Mouse (Mus musculus) hindbrain, embryonic 14.5 days (tissue): Measurements from ENCODE around the gene Itih4. TPM values are rescaled to one million over a fixed set of nuclear protein-coding genes. Genes with fewer than 3 reads are reported as not detected.

ENCODE experiments used
- ATAC-seq: fragments of 200-750 bp; cut with Nextera tagmentation; 2 replicates; pipeline ENCODE4 v1.8.0; 2017; ENCODE audit warnings: moderate number of reproducible peaks, mild to moderate bottlenecking, moderate TSS enrichment, moderate library complexity; ENCODE audit not compliant: low FRiP score
- DNase-seq: peaks from one replicate; pipeline ENCODE4 v3.0.0-alpha.2; 2015; ENCODE audit warnings: low spot score
- H3K27ac ChIP-seq: fragments of 300-500 bp; sonication (generic); 2 replicates; pipeline ENCODE4 v1.5.1; 2014; ENCODE audit warnings: mild to moderate bottlenecking, moderate library complexity
- H3K27me3 ChIP-seq: fragments of 300-500 bp; sonication (generic); 2 replicates; pipeline ENCODE4 v1.6.1; 2014; ENCODE audit warnings: mild to moderate bottlenecking, low read length, mixed read lengths; ENCODE audit not compliant: control insufficient read depth, insufficient read depth
- H3K36me3 ChIP-seq: fragments of 300-500 bp; sonication (generic); replicated peaks from 2 replicates; pipeline ENCODE4 v1.6.1; 2014; ENCODE audit not compliant: control insufficient read depth, insufficient read depth
- H3K4me1 ChIP-seq: fragments of 300-500 bp; sonication (generic); replicated peaks from 2 replicates; pipeline ENCODE4 v1.6.1; 2014; ENCODE audit warnings: antibody characterized with exemption, low read length, mixed read lengths; ENCODE audit not compliant: control insufficient read depth, insufficient read depth
- H3K4me2 ChIP-seq: fragments of 300-500 bp; sonication (generic); replicated peaks from 2 replicates; pipeline ENCODE4 v1.6.1; 2014; ENCODE audit warnings: mild to moderate bottlenecking, moderate library complexity
- H3K4me3 ChIP-seq: fragments of 300-500 bp; sonication (generic); replicated peaks from 2 replicates; pipeline ENCODE4 v1.5.1; 2014; ENCODE audit warnings: mild to moderate bottlenecking, low read length
- H3K9ac ChIP-seq: fragments of 300-500 bp; sonication (generic); 2 replicates; pipeline ENCODE4 v1.6.1; 2014
- H3K9me3 ChIP-seq: fragments of 300-500 bp; sonication (generic); 2 replicates; pipeline ENCODE4 v1.6.1; 2016; ENCODE audit warnings: low read length; ENCODE audit not compliant: control insufficient read depth
- WGBS: fragments of 180-500 bp; shearing (Covaris S2); extraction: QIAGEN DNeasy Blood & Tissue Kit; methylation state at CpG from one replicate; pipeline ENCODE4 v1.1.7; 2014; 5-methylcytosine and 5-hydroxymethylcytosine counted together
- polyA plus RNA-seq: library from polyadenylated mRNA; unstranded; fragments of >200 nt; fragmentation: Nextera tagmentation; extraction: Ambion mirVana; gene quantifications from 2 replicates; pipeline ENCODE4 v1.2.1, GENCODE M21; 2014

Itih4 gene
- polyA plus RNA-seq, 1 experiment from 2014 or later: not detected

DNA sequence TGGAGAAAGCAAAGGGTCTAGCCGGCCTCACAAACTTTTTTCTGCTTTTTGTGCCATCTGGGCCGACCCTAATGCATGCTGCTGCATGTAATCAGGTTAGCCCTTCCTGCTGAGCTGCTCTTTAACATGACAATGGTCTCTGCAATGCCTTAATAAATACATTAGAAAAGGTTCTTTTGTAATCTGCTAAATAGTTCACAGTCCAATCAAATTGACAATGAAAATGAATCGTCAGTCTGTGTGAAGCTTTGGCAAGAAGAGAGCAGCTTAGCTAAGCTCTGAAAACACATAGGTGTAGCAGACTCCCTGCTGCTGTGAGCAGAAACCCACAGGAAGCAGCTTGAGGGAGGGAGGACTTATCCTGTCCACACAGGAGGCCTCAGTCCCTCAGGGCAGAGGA is 13.7 kb downstream of the Itih4 start:
- Histone ChIP-seq H3K9ac (no peak overlapping the region), H3K4me2 (no peak overlapping the region), H3K9me3 (0 out of 2 replicates have a peak, but pooled peaks cover 6% of the 10 kb centered on the region), H3K27me3 (no peaks in the 10 kb centered on the region), H3K36me3 (no peaks in the 10 kb centered on the region), H3K4me1 (no peaks in the 10 kb centered on the region), H3K27ac (no peak overlapping the region), H3K4me3 (no peak overlapping the region)
- ATAC-seq (no peak), DNase-seq (no peak)
- 21% methylated on average over 3 of the region's 3 CpGs for WGBS

DNA sequence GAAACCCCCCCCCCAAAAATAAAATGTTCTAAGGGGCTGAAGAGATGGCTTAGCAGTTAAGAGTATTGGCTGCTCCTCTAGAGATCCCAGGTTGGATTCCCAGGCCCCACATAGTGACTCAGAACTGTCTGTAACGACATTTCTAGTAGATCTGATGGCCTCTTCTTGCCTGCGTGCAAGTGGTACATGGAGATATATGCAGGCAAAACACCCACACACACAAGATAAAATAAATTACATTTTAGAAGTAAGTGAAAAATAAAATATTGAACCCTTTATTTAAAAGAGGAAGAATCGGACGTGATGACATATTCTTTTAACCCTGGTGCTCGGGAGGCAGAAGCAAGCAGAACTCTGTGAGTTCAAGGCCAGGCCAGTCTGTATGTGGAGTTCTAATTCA is 16.4 kb downstream of the Itih4 start:
- 91% methylated on average over 5 of the region's 5 CpGs for WGBS
- no peaks in the 10 kb centered on the region for H3K27me3 ChIP-seq
- no peak for ATAC-seq
- H3K9ac ChIP-seq: no peak overlapping the region
- DNase-seq: no peak
- no peaks in the 10 kb centered on the region for H3K4me1 ChIP-seq
- H3K4me2 ChIP-seq: no peak overlapping the region
- H3K36me3 ChIP-seq: no peaks in the 10 kb centered on the region
- no peak overlapping the region for H3K27ac ChIP-seq
- H3K4me3 ChIP-seq: no peak overlapping the region
- H3K9me3 ChIP-seq: 0 out of 2 replicates have a peak, but pooled peaks cover 6% of the 10 kb centered on the region

DNA sequence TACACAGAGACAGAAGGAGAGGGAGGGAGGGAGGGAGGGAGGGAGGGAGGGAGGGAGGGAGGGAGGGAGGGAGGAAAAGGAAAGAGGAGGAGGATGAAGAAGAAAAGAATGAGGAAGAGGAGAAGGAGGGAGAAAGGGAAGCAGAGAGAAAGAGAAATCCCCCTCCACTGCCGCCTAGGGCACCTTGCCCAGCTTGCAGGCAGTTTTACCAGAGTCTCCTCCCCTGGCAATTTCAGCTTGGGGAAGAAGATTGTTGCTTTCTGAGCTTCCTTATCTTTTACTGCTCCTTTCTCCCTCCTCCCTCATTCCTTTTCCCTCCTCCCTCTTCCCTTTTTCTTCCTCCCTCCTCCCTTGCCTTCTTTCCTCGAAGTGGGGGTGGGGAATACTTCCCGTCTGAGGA is 16.8 kb downstream of the Itih4 start:
- Histone ChIP-seq H3K36me3 (no peaks in the 10 kb centered on the region), H3K4me2 (no peak overlapping the region), H3K4me1 (no peaks in the 10 kb centered on the region), H3K27me3 (no peaks in the 10 kb centered on the region), H3K9me3 (0 out of 2 replicates have a peak, but pooled peaks cover 6% of the 10 kb centered on the region), H3K9ac (no peak overlapping the region), H3K27ac (no peak overlapping the region), H3K4me3 (no peak overlapping the region)
- no peak for DNase-seq
- 79% methylated on average over 3 of the region's 3 CpGs for WGBS
- no peak for ATAC-seq

DNA sequence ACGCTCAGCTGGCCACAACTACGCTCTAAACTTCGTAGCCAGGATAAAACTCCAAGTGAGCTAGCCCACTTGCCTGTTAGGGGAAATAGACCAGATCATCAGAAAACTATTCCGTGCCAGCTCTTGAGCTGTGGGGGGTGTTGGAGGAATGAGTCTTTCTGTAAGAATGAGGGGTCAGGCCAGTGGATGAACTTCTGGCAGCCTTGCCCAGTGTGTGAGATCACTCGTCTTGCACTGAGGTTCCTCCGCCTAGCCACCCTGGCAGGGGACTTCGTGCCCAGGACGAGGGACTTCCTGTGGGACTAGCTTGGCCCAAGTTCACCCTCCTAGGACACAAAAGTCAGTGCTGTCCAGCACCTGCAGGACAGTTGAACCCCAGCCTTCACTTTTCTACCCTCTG is 18.0 kb downstream of the Itih4 start:
- 82% methylated on average over 8 of the region's 8 CpGs for WGBS
- H3K36me3 ChIP-seq: no peaks in the 10 kb centered on the region
- H3K27ac ChIP-seq: no peak overlapping the region
- no peaks in the 10 kb centered on the region for H3K4me1 ChIP-seq
- no peaks in the 10 kb centered on the region for H3K27me3 ChIP-seq
- ATAC-seq (no peak), DNase-seq (no peak)
- no peak overlapping the region for H3K9ac ChIP-seq
- H3K9me3 ChIP-seq: 0 out of 2 replicates have a peak, but pooled peaks cover 4% of the 10 kb centered on the region
- H3K4me3 ChIP-seq: no peak overlapping the region
- H3K4me2 ChIP-seq: no peak overlapping the region

DNA sequence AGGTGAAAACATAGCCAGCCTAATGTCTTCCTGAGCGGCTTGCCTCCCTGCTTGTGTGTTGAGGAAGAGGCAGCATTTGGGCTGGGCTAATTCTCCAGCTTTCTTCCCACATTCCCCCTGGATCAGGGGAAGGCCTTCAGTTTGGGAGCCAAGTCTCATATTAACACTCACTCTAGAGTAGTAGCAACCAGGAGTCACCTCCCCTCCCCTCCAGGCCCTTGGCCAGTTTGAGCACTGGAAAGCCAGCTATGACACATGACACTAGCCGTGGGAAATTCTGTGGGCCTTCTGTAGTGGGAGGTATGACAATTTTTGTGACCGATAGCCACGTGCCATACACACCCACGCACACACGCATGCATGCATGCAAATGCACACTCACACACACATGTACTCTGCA is 19.7 kb downstream of the Itih4 start:
- ATAC-seq: no peak
- Histone ChIP-seq H3K4me2 (no peak overlapping the region), H3K9me3 (no peaks in the 10 kb centered on the region), H3K27ac (no peak overlapping the region), H3K9ac (no peak overlapping the region), H3K4me1 (no peaks in the 10 kb centered on the region), H3K4me3 (no peak overlapping the region), H3K36me3 (no peaks in the 10 kb centered on the region), H3K27me3 (no peaks in the 10 kb centered on the region)
- WGBS: 92% methylated on average over 6 of the region's 6 CpGs
- DNase-seq: no peak

DNA sequence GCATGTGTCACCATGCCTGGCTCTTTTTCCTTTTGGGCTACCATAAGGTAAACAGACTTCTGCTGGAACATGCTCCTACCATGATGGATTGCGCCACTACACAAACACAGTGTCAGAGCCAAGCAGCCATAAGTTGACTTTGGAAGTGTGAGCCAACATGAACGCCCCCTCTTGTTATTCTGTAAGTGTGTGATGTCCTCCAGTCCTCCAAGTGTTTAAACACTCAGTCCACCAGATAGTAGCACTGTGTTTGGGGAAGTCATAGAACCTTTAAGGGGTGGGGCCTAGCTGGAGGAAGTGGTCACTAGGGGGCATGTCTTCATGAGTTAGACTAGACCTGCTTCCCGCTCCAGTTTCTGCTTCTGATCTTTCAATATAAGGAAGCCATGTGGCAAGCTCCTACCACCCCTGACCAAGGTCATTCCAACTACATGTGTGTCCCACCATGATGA is 21.6 kb downstream of the Itih4 start:
- Histone ChIP-seq H3K4me1 (no peaks in the 10 kb centered on the region), H3K4me3 (no peak overlapping the region), H3K9me3 (no peaks in the 10 kb centered on the region), H3K4me2 (no peak overlapping the region), H3K27me3 (no peaks in the 10 kb centered on the region), H3K27ac (no peak overlapping the region), H3K9ac (no peak overlapping the region), H3K36me3 (no peaks in the 10 kb centered on the region)
- DNase-seq (no peak), ATAC-seq (no peak)
- 95% methylated on average over 3 of the region's 3 CpGs for WGBS

DNA sequence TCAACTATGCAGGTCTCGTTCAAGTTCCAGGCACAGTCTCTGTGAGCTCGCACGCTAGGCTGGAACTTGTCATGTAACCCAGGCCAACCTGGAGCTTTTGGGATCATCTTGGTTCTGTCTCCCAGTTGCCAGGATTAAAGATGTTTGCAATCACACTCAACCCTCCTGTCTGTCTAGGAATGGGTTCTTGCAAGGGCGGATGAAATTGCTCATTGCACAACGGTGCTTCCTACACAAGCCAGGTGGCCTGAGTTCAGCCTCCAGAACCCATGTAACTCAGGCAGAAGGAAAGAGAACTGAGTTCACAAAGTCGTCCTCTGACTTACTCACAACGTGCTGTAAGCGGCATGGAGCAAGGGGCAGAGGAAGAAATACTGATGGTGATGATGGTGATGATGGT is 24.9 kb downstream of the Itih4 start:
- no peak for DNase-seq
- Histone ChIP-seq H3K9ac (no peak overlapping the region), H3K4me3 (no peak overlapping the region), H3K9me3 (no peaks in the 10 kb centered on the region), H3K4me1 (no peaks in the 10 kb centered on the region), H3K4me2 (no peak overlapping the region), H3K27me3 (no peaks in the 10 kb centered on the region), H3K27ac (no peak overlapping the region), H3K36me3 (no peaks in the 10 kb centered on the region)
- 91% methylated on average over 8 of the region's 8 CpGs for WGBS
- no peak for ATAC-seq

DNA sequence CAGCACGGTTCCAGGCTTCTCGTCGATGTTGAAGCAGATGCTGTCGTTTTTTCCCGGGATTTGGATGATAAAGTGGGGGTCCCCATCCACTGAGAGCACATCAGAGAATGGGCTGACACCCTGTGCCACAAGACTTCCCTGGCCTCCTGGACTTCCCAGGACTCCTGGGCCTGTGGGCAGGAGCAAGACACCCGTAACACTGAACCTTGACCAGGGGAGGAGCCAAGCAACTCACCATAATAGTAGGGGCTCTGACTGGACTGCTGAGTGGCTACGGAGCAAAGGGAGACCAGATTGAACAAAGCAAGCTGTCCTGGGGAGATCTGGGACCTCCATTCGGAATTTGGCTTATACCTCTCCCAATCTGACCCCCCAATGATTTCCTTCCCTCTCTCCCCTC is 26.4 kb downstream of the Itih4 start:
- Histone ChIP-seq H3K9me3 (no peaks in the 10 kb centered on the region), H3K27me3 (no peaks in the 10 kb centered on the region), H3K36me3 (no peaks in the 10 kb centered on the region), H3K27ac (no peak overlapping the region), H3K4me3 (no peak overlapping the region), H3K9ac (no peak overlapping the region), H3K4me1 (no peaks in the 10 kb centered on the region), H3K4me2 (no peak overlapping the region)
- ATAC-seq (no peak), DNase-seq (no peak)
- WGBS: 85% methylated on average over 8 of the region's 8 CpGs

DNA sequence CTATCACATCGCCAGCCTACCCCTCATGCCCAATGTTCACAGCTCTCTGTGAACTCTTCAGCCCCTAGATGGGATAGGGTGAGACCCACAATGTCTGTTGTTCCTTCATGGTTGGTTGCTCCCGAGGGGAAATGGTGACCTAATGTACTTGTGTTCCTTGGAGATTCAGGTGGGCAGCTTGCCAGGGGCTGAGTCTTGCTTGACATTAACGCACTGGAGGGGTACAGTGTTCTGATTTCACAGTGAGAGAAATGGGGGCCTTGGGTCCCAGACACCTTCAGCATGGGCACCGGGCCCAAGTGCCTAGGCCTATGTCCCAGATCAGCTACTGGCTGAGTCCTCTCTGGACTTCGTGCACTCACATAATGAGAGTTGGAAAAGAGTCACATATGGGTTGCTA is 27.1 kb downstream of the Itih4 start:
- Histone ChIP-seq H3K36me3 (no peaks in the 10 kb centered on the region), H3K4me2 (no peak overlapping the region), H3K27me3 (no peaks in the 10 kb centered on the region), H3K4me1 (no peaks in the 10 kb centered on the region), H3K27ac (no peak overlapping the region), H3K4me3 (no peak overlapping the region), H3K9ac (no peak overlapping the region), H3K9me3 (no peaks in the 10 kb centered on the region)
- ATAC-seq (no peak), DNase-seq (no peak)
- 76% methylated on average over 5 of the region's 5 CpGs for WGBS

DNA sequence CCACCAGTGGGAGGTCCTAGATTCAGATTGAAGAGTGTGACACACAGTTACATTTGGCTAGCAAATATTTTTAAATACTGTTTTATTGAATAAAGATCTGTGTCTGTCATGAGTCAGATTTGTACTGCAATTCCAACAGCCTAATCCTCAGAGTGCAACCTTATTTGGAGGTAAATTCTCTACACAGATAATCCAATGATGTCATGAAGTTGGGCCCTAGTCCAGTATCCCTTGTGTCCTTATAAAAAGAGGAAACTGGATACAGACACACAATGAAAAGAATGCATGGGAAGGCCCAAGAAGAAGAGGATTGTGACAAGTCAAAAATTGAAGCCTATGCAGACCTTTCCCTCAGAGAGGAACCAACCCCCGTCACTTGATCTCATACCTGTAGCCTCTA is 30.2 kb downstream of the Itih4 start:
- 97% methylated on average over 1 of the region's 1 CpGs for WGBS
- DNase-seq: no peak
- no peak overlapping the region for H3K4me2 ChIP-seq
- H3K4me3 ChIP-seq: no peak overlapping the region
- no peak overlapping the region for H3K27ac ChIP-seq
- H3K9ac ChIP-seq: no peak overlapping the region
- H3K36me3 ChIP-seq: no peaks in the 10 kb centered on the region
- no peaks in the 10 kb centered on the region for H3K4me1 ChIP-seq
- H3K27me3 ChIP-seq: no peaks in the 10 kb centered on the region
- H3K9me3 ChIP-seq: no peaks in the 10 kb centered on the region
- no peak for ATAC-seq
